Mouse (Mus musculus) forebrain, embryonic 14.5 days (tissue): Measurements from ENCODE around the gene Tbl3. TPM values are rescaled to one million over a fixed set of nuclear protein-coding genes. Genes with fewer than 3 reads are reported as not detected.
"Not testable (repeated sequence)": the region's sequence is repeated elsewhere in the genome, so short reads cannot be mapped to it uniquely, and the experiment has no call there.

ENCODE experiments used
- ATAC-seq: fragments of 200-750 bp; cut with Nextera tagmentation; 2 replicates; pipeline ENCODE4 v1.8.0; 2017; ENCODE audit warnings: mild to moderate bottlenecking, moderate library complexity
- DNase-seq: peaks from one replicate; pipeline ENCODE4 v3.0.0-alpha.2; 2015; ENCODE audit warnings: low spot score
- H3K27ac ChIP-seq: fragments of 300-500 bp; sonication (generic); 2 replicates; pipeline ENCODE4 v1.5.1; 2014; ENCODE audit warnings: low read depth, mild to moderate bottlenecking, control low read depth, low read length, moderate library complexity
- H3K27me3 ChIP-seq: fragments of 300-500 bp; sonication (generic); replicated peaks from 2 replicates; pipeline ENCODE4 v1.6.1; 2014; ENCODE audit warnings: low read length, control low read depth, mixed read lengths; ENCODE audit not compliant: control insufficient read depth, insufficient read depth
- H3K36me3 ChIP-seq: fragments of 300-500 bp; sonication (generic); 2 replicates; pipeline ENCODE4 v1.6.1; 2014; ENCODE audit warnings: low read length, control low read depth; ENCODE audit not compliant: control insufficient read depth, insufficient read depth
- H3K4me1 ChIP-seq: fragments of 300-500 bp; sonication (generic); 2 replicates; pipeline ENCODE4 v1.6.1; 2014; ENCODE audit warnings: antibody characterized with exemption, low read length, control low read depth; ENCODE audit not compliant: control insufficient read depth, insufficient read depth
- H3K4me2 ChIP-seq: fragments of 300-500 bp; sonication (generic); 2 replicates; pipeline ENCODE4 v1.6.1; 2014; ENCODE audit warnings: mild to moderate bottlenecking, control low read depth, low read length
- H3K4me3 ChIP-seq: fragments of 300-500 bp; sonication (generic); 2 replicates; pipeline ENCODE4 v1.5.1; 2014; ENCODE audit warnings: low read depth, low read length, control low read depth
- H3K9ac ChIP-seq: fragments of 300-500 bp; sonication (generic); 2 replicates; pipeline ENCODE4 v1.6.1; 2014; ENCODE audit warnings: mild to moderate bottlenecking, low read length, control low read depth, moderate library complexity
- H3K9me3 ChIP-seq: fragments of 300-500 bp; sonication (generic); replicated peaks from 2 replicates; pipeline ENCODE4 v1.6.1; 2016; ENCODE audit warnings: low read length, control low read depth, mixed read lengths; ENCODE audit not compliant: control insufficient read depth
- WGBS: fragments of 180-500 bp; shearing (Covaris S2); extraction: QIAGEN DNeasy Blood & Tissue Kit; methylation state at CpG from one replicate; pipeline ENCODE4 v1.1.7; 2014; 5-methylcytosine and 5-hydroxymethylcytosine counted together
- polyA plus RNA-seq: library from polyadenylated mRNA; unstranded; fragments of >200 nt; fragmentation: Nextera tagmentation; extraction: Ambion mirVana; gene quantifications from 2 replicates; pipeline ENCODE4 v1.2.1, GENCODE M21; 2014

The Tbl3 gene
- polyA plus RNA-seq, 1 experiment from 2014 or later, result 86.1 TPM

DNA sequence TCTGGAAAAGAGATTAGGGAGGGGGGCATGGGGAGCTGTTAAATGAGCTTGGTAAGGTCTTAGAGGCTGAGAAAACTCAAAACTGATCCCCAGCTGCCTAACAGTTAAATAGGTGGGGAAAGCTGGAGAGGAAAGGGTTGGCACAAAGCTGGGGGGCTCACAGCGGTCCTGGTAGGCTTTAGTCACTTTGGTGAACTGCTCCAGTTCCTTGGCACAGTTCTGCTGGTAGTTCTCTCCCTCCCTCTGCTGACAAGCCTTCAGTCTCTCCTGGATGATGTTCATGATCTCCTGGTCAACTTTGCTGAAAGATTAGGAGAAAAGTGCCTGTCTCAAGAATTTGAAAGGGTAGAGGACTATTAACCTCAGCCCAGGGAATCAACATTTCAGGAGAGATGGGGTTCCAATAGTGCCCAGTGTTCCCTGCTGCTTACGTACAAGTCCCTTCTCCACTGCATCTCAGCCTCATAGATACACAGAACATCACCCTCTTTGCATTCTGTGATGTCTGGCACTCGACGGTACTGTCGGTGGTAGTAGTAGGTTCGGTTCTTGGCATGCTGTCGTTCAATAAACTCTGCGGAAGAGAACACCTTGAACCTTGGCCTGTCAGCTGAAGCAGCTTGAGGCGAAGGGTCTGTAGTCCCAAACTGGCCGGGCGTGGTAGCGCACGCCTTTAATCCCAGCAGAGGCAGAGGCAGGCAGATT, 14.9 kb upstream of the Tbl3 start:
- H3K4me3 ChIP-seq, result no peak overlapping the region
- WGBS, result 34% methylated on average over 13 of the region's 13 CpGs
- H3K9ac ChIP-seq, result peak overlapping the region; percentile 40; the same call in 1 of the 2 replicates
- peak overlapping the region; percentile 94; the same call in 1 of the 2 replicates for H3K4me2 ChIP-seq
- no peak overlapping the region for H3K27ac ChIP-seq
- H3K4me1 ChIP-seq, result peaks cover 20% of the 10 kb centered on the region
- H3K27me3 ChIP-seq, result no peaks in the 10 kb centered on the region
- H3K9me3 ChIP-seq, result no peaks in the 10 kb centered on the region
- DNase-seq (no peak), ATAC-seq (no peak)
- peaks cover 30% of the 10 kb centered on the region for H3K36me3 ChIP-seq

DNA sequence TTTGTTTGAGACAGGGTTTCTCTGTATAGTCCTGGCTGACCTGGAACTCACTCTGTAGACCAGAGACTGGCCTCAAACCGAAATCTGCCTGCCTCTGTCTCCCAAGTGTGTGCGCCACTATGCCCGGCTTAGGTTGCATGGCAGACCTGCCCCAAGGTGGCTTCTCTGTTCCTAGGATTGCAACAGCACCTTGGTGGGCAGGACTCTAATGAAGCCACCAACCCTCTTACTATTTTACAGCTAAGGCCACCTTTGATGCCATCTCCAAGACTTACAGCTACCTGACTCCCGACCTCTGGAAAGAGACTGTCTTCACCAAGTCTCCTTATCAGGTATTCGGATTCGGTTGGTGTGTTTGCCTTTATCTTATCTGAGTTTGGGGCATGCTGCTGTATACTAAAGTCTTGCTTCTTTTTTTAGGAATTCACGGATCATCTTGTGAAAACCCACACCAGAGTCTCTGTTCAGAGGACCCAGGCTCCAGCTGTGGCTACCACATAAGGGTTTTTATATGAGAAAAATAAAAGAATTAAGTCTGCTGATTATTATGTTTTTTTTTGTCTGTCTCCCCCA, 14.0 kb upstream of the Tbl3 start:
- ATAC-seq, H3K27me3 ChIP-seq, H3K9me3 ChIP-seq, DNase-seq, H3K27ac ChIP-seq: not testable (repeated sequence)
- peaks cover 20% of the 10 kb centered on the region for H3K4me1 ChIP-seq
- H3K9ac ChIP-seq, result peak overlapping the region; percentile 25; the same call in 1 of the 2 replicates
- peaks cover 31% of the 10 kb centered on the region for H3K36me3 ChIP-seq
- WGBS, result 66% methylated on average over 7 of the region's 7 CpGs
- H3K4me3 ChIP-seq, result peak overlapping the region; percentile 64
- H3K4me2 ChIP-seq, result peak overlapping the region; percentile 79

DNA sequence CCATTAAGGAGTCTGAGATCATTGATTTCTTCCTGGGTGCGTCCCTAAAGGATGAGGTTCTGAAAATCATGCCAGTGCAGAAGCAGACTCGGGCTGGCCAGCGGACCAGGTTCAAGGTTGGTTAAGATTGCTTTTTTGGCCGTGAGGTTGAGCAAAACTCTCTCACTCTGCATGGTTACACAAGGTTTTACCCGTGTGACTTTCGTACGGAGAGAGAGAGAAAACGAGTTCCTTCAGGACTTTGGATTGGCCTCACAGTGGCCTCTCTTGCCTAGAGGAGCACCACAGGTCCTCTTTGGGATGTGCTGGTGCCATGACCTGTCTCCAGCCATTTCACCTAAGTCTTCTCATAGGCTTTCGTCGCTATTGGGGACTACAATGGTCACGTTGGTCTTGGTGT, 13.2 kb upstream of the Tbl3 start:
- peak overlapping the region; percentile 79 for H3K4me2 ChIP-seq
- not testable (repeated sequence) for DNase-seq, ATAC-seq, H3K27me3 ChIP-seq, H3K9me3 ChIP-seq, H3K27ac ChIP-seq
- H3K36me3 ChIP-seq, result peaks cover 36% of the 10 kb centered on the region
- WGBS, result under 1% methylated on average over 11 of the region's 11 CpGs
- H3K9ac ChIP-seq, result peak overlapping the region; percentile 83
- peaks cover 20% of the 10 kb centered on the region for H3K4me1 ChIP-seq
- H3K4me3 ChIP-seq, result peak overlapping the region; percentile 64

DNA sequence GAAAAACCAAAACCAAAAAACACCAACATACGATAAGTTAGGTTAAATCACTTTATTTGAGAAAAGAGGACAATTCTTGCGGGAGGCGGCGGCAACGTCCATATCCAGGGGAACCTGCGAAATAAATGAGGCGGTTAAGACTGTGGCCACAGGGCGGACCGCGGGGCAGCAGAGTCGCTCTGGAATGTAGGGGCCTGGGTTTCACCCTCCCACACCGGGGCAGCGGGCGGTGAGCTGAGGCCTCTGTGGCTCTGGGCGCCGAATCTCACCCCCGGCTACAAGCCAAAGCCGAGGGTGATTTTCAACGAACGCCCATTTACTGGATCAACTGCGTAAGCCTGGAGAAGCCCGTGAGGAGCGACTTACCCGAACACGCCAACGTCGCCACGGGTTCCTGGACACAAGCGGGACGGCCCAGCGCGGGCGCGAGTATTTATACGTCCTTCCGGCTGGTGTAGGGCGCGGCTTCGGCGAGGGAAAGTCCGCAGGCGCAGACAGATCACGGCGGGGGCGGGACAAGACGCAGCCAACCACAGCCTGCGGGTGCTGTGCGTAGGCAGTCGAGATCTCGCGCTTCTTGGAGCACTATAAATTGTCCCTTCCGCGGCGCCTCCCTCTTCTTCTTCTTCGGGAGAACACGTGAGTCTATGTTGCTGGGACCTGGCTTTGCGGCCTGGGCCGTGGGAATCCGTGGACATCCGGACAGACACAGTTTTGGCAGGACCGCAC, 12.2 kb upstream of the Tbl3 start:
- Histone ChIP-seq H3K27me3 (no peaks in the 10 kb centered on the region), H3K9me3 (no peaks in the 10 kb centered on the region), H3K4me2 (peak overlapping the region; percentile 79), H3K4me1 (peaks cover 18% of the 10 kb centered on the region), H3K36me3 (peaks cover 39% of the 10 kb centered on the region), H3K4me3 (peak overlapping the region; percentile 64), H3K9ac (peak overlapping the region; percentile 93), H3K27ac (peak overlapping the region; percentile 77)
- WGBS, result under 1% methylated on average over 61 of the region's 61 CpGs
- ATAC-seq (peak; percentile 99), DNase-seq (peak; percentile 99)

DNA sequence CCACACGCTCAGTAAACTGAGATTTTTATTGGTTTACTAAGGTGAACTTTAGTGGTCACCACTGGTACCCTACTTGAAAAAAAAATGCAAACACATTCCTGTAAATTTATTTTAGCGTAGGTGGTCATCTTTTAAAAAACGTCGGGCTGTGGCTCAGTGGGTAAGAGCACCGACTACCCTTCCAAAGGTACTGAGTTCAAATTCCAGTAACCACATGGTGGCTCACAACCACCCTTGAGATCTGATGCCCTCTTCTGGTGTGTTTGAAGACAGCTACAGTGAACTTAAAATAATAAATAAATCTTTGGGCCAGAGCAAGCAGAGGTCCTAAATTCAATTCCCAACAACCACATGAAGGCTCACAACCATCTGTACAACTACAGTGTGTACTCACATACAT, 11.5 kb upstream of the Tbl3 start:
- peak overlapping the region; percentile 64 for H3K4me3 ChIP-seq
- peak overlapping the region; percentile 57 for H3K4me2 ChIP-seq
- not testable (repeated sequence) for H3K27ac ChIP-seq, ATAC-seq, H3K9me3 ChIP-seq, H3K27me3 ChIP-seq, DNase-seq
- 67% methylated on average over 5 of the region's 5 CpGs for WGBS
- H3K4me1 ChIP-seq, result peaks cover 16% of the 10 kb centered on the region
- peak overlapping the region; percentile 93; the same call in 1 of the 2 replicates for H3K9ac ChIP-seq
- H3K36me3 ChIP-seq, result peaks cover 39% of the 10 kb centered on the region

DNA sequence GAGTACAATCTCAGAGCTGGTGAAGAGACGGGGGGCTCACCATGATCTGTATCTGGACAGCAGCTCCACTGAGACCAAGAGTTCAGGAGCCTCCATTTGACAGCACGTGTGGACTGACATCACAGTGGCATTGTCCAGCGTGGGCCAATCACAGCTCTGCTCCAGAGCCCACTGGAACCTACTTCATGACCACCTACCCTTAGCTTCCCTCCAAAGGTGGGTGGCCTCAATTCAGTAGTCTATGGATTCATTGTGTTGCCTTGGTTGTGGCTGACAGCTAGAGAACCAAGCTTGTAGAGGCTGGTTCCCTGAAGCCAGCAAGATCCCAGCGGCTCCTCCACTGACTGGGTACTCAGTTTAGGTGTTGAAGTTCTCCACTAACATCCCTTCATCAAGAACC, 10.5 kb upstream of the Tbl3 start, which contains the start of the genes Rnf151 and Rps2:
TSS of gene Rnf151 (minus strand) at position 121 of the 400 bp plus-strand sequence.
TSS of gene Rps2 (plus strand) at position 174 of the 400 bp plus-strand sequence.
- Histone ChIP-seq H3K9ac (no peak within 1 kb of the TSS), H3K36me3 (peaks cover 39% of the 10 kb centered on the region), H3K27ac (no peak within 1 kb of the TSS), H3K4me2 (peak within 1 kb of the TSS; percentile 57), H3K27me3 (no peaks in the 10 kb centered on the region), H3K4me1 (peaks cover 8% of the 10 kb centered on the region), H3K4me3 (peak within 1 kb of the TSS; percentile 64), H3K9me3 (no peaks in the 10 kb centered on the region)
- no peak for ATAC-seq
- 86% methylated on average over 4 of the region's 4 CpGs for WGBS
- no peak for DNase-seq

DNA sequence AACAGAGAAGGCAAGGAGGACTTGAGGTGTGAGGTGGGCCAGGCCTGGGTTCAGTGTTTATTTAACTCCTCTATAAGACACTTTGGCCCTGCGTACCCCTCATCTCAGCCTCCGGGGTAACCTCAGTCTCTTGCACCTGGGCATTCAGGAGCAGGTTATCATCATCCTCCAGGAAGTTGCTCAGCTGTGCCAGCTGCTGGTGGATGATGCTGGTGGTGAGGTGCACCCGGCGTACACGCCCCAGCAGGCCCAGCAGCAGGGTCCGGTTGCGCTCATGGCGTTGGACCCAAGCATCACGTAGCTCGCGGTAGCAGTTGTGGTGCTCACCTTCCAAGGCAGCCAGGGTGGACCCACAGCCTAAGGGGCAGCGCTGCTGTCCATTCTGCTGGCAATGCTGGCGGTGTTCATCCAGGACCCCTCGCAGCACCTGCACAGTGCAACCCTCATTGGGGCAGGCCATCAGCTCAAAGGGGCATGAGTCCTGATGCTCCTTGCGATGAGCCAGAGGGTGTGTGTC, 8.8 kb upstream of the Tbl3 start:
- no peak overlapping the region for H3K9ac ChIP-seq
- H3K4me1 ChIP-seq, result peaks cover 5% of the 10 kb centered on the region
- DNase-seq (no peak), ATAC-seq (no peak)
- peaks cover 24% of the 10 kb centered on the region for H3K36me3 ChIP-seq
- H3K4me3 ChIP-seq, result no peak overlapping the region
- no peak overlapping the region for H3K4me2 ChIP-seq
- no peaks in the 10 kb centered on the region for H3K9me3 ChIP-seq
- 95% methylated on average over 15 of the region's 15 CpGs for WGBS
- H3K27me3 ChIP-seq, result no peaks in the 10 kb centered on the region
- no peak overlapping the region for H3K27ac ChIP-seq

DNA sequence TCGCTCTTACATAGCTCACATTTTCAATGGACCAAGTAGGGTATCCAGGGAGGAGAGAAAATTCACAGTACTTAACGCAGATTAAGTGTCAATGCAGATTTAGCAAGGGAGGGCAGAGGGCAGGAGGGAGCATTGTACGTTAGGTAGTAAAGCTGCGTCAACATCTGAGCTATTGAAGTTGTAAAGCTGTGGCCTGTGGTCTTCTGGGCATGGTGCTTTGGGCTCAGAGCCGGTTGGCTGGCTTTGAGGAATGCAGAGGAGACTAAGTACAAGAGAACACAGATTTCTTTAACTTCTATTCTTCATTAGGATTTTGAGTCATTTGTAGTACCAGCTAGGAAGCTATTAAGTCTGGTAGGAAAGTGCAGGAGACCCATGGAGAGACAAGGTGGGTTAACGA, 8.1 kb upstream of the Tbl3 start:
- H3K9me3 ChIP-seq, result no peaks in the 10 kb centered on the region
- no peaks in the 10 kb centered on the region for H3K27me3 ChIP-seq
- no peak overlapping the region for H3K4me3 ChIP-seq
- ATAC-seq (no peak), DNase-seq (no peak)
- H3K27ac ChIP-seq, result no peak overlapping the region
- no peak overlapping the region for H3K4me2 ChIP-seq
- no peak overlapping the region for H3K9ac ChIP-seq
- peaks cover 20% of the 10 kb centered on the region for H3K36me3 ChIP-seq
- H3K4me1 ChIP-seq, result peaks cover 4% of the 10 kb centered on the region; the same call in 1 of the 2 replicates
- WGBS, result 41% methylated on average over 6 of the region's 6 CpGs
